Mouse (Mus musculus) embryo, embryonic 11.5 days (tissue): ENCODE measurements around the gene Ssbp4.

ENCODE experiments used
- DNase-seq: peaks from one replicate; pipeline ENCODE4 v3.0.0-alpha.2; 2012; ENCODE audit warnings: low read depth, low spot score

Gene Ssbp4

DNA sequence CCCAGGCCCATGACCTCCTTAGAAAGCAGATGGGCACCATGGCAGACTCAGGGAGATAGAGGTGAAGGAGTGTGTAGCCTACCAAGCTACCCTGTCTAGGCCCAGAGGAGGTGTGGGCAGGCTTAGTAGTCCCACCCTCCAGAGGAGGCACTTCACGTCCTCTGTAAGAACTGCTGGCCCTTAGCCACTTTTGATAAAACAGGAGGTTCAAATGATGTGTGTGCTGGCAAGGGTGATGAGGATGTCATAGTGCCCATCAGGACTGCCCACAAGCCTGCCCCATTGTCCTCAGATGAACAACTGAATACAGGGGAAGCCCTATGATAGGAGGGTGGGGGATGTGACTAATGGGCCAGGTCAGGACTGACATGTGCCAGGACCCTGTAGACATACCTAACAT lies 55.8 kb downstream of the Ssbp4 start:
- DNase-seq = no peak

GRCm38 (mm10) chr8:70551558-70552161 lies 57.0 kb downstream of the Ssbp4 start:
- no peak for DNase-seq

DNA sequence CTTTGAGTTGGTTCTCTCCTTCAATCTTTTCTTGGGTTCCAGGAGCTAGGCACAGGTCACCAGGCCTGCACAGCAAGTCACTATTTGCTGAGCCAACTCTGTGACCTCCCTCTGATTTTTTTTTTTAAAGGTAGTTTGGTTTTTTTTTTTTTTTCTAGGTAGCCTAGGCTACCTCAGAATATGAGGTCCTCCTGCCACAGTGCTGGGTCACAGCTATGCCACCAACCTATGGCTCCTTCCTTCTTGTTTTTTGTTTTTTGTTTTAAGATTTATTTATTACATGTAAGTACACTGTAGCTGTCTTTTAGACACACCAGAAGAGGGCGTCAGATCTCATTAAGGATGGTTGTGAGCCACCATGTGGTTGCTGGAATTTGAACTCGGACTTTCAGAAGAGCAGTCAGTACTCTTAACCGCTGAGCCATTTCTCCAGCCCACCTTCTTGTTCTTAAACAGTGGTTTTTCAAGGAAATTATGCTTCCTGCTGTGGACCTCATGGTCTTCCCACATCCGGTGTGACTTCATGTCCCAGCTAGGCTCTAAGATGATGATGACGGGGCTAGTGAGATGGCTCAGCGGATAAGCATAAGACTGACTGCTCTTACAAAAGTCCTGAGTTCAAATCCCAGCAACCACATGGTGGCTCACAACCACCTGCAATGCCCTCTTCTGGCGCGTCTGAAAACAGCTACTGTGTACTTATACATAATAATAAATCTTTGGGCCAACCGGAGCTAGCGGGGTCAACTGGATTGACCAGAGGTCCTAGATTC lies 59.1 kb downstream of the Ssbp4 start:
- DNase-seq = no peak

GRCm38 (mm10) chr8:70547762-70548161 lies 60.9 kb downstream of the Ssbp4 start:
- no peak for DNase-seq
